Mouse (Mus musculus): Measurements from ENCODE around the gene Ccdc137. TPM values are rescaled to one million over a fixed set of nuclear protein-coding genes. Genes with fewer than 3 reads are reported as not detected.
A peak's percentile ranks its signal among the peaks of the same experiment; 100 is the strongest.

Ccdc137 gene
- polyA plus RNA-seq, 1 experiment from 2014 or later = 18.2 TPM

DNA sequence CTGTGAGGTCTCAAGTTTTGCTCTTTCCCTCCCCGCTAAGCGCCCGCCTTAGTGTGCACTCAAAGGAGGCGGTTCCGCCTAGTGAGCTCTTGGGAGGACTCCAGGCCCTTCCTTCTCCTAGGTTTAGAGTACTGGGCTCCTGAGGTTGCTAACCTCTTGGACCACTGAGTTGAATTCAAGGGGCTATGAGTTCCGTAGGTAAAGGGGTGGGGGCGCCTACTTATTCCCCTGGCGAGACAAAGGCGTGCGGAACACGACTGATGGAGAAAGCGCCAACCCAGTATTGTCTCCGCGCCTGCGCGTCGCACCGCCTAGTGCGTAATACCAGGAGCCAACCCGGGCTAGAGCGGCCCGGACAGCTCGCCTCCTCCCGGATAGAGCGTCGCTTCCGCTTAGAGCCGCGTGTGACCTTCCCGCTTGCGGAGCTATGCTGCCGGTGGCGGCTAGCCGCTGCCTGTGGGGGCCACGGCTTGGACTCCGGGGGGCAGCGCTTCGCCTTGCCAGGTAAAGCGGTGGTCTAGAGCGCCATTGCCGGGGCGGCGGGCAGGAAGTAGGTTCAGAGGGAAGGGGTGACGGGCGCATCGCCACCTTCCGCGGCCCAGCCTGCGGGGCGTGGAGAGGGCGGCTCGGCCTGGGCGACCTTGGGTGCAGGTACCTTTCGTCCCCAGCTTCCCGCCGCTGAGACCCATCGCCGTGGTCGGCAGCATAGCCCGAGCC, 26.5 kb downstream of the Ccdc137 start, which contains the start of gene Mrpl12:
Gene Mrpl12 (plus strand): TSS at position 349 of the 717 bp plus-strand sequence.
- Histone ChIP-seq H3K27ac (replicated peaks) (peak within 1 kb of the TSS; percentile 75), H3K9ac (ENCODE audit: low read length) (peak within 1 kb of the TSS; percentile 89), H3K36me3 (ENCODE audit: control insufficient read depth, insufficient read depth, low read length) (peaks cover 25% of the 10 kb centered on the region), H3K4me3 (ENCODE audit: low read depth, low read length) (peak within 1 kb of the TSS; percentile 94), H3K27me3 (ENCODE audit: control insufficient read depth, insufficient read depth, low read length) (no peaks in the 10 kb centered on the region), H3K4me1 (replicated peaks; ENCODE audit: control insufficient read depth, insufficient read depth) (no peaks in the 10 kb centered on the region; the same call in 1 of the 2 replicates), H3K4me2 (replicated peaks; ENCODE audit: low read depth) (peak within 1 kb of the TSS; percentile 79), H3K9me3 (ENCODE audit: control insufficient read depth, low read length) (no peaks in the 10 kb centered on the region)
- peak; percentile 94 for DNase-seq (ENCODE audit: low spot score)
- TF ChIP-seq EP300 (optimal IDR thresholded peaks at IDR 0.05) = no peak
- TF ChIP-seq CTCF (IDR thresholded peaks at IDR 0.05; ENCODE audit: low read depth) = no peak; the same call in 1 of the 2 replicates
- WGBS = under 1% methylated on average over 60 of the region's 60 CpGs
- ATAC-seq (ENCODE audit: low FRiP score, low TSS enrichment) = peak; percentile 88

DNA sequence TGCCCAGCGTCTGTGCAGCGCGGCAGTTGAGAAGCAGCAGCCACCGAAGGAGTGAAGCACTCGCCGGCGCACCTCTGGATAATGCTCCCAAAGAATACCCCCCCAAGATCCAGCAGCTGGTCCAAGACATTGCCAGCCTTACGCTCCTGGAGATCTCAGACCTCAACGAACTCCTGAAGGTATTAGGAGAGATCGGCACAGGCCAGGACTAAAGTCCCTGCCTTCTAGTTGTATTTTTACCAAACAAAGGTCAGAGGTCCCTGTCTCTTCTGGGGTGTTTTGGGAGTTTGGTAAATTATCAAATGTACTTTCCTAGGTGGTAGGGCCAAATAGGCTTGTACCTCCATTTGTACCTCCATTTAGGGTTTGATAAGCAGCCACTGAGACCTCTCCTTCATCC, 27.3 kb downstream of the Ccdc137 start:
- H3K9me3 ChIP-seq (ENCODE audit: control insufficient read depth, low read length) = no peaks in the 10 kb centered on the region
- H3K36me3 ChIP-seq (ENCODE audit: control insufficient read depth, insufficient read depth, low read length) = peaks cover 19% of the 10 kb centered on the region

DNA sequence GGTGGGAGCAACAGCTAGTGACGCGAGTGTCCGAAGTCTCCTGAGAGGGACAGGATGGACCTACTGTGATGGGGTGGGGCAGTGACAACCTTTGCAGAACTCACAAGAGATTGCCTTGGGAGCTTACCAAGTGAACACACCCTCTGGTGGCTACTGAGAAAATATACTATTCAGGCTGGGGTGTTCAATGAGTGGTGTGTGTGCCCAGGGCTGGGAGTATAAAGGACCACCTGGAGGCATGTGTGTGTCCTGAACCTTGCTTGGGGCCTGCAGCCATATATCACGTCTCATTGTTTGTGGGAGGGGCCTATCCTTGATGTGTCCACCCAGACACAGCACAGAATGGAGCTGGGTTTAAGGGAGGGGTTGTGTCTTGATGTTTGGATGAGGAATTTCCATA, 30.6 kb downstream of the Ccdc137 start:
- Histone ChIP-seq H3K27ac (replicated peaks) (0 out of 2 replicates have a peak overlapping the region, but pooled peaks have one; percentile 24), H3K27me3 (ENCODE audit: control insufficient read depth, insufficient read depth, low read length) (no peaks in the 10 kb centered on the region), H3K36me3 (ENCODE audit: control insufficient read depth, insufficient read depth, low read length) (peaks cover 8% of the 10 kb centered on the region), H3K4me1 (replicated peaks; ENCODE audit: control insufficient read depth, insufficient read depth) (peaks cover 14% of the 10 kb centered on the region), H3K4me2 (replicated peaks; ENCODE audit: low read depth) (no peak overlapping the region), H3K9me3 (ENCODE audit: control insufficient read depth, low read length) (no peaks in the 10 kb centered on the region), H3K4me3 (ENCODE audit: low read depth, low read length) (no peak overlapping the region), H3K9ac (ENCODE audit: low read length) (no peak overlapping the region)
- ATAC-seq (ENCODE audit: low FRiP score, low TSS enrichment) = no peak
- TF ChIP-seq CTCF (IDR thresholded peaks at IDR 0.05; ENCODE audit: low read depth) = peak; percentile 22; the same call in 1 of the 2 replicates
- TF ChIP-seq EP300 (optimal IDR thresholded peaks at IDR 0.05) = no peak
- no peak for DNase-seq (ENCODE audit: low spot score)
- 74% methylated on average over 4 of the region's 4 CpGs for WGBS

More for the DNA sequence above, 27.3 kb downstream of the Ccdc137 start:
- ATAC-seq (ENCODE audit: low FRiP score, low TSS enrichment) = no peak
- Histone ChIP-seq H3K9ac (ENCODE audit: low read length) (peak overlapping the region; percentile 89), H3K27ac (replicated peaks) (0 out of 2 replicates have a peak overlapping the region, but pooled peaks have one; percentile 75), H3K4me2 (replicated peaks; ENCODE audit: low read depth) (peak overlapping the region; percentile 79), H3K4me3 (ENCODE audit: low read depth, low read length) (peak overlapping the region; percentile 94), H3K27me3 (ENCODE audit: control insufficient read depth, insufficient read depth, low read length) (no peaks in the 10 kb centered on the region), H3K4me1 (replicated peaks; ENCODE audit: control insufficient read depth, insufficient read depth) (no peaks in the 10 kb centered on the region; the same call in 1 of the 2 replicates)
- no peak for DNase-seq (ENCODE audit: low spot score)
- TF ChIP-seq EP300 (optimal IDR thresholded peaks at IDR 0.05) (no peak), CTCF (IDR thresholded peaks at IDR 0.05; ENCODE audit: low read depth) (no peak)
- 6% methylated on average over 10 of the region's 10 CpGs for WGBS

DNA sequence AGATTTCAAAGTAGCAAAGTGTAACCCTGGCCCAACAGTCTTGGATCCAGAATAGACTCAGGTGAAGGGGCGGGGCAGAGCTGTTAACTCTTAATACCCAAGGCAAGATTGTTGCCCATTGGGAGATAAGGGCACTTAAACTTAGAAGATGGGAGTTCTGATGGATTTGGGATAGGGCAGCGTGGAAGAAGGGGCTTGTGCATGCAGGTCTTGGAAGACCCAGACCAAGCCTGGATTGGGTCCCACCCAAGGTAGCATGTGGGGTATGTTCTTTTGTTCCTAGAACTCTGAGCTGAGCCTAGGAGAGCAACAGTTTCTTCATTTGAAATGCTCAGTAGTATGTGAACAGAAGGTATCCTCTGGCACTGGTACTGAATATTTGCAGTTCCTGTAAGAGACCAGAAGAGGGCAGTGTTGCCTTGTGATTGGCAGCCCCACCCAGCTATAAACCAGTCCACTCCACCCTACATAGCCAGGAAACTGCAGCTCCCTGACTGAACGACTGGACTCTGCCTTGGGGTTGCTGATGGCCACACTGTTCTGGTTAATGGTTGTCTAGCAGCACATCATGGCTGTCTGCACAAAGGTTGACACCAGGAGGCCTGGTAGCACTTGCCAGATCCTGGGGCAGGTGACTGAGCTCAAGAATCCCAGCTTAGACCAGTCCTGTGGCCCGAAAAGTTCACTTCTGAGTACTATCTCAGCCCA, 31.3 kb downstream of the Ccdc137 start:
- Histone ChIP-seq H3K27ac (replicated peaks) (peak overlapping the region; percentile 92), H3K9ac (ENCODE audit: low read length) (no peak overlapping the region), H3K4me1 (replicated peaks; ENCODE audit: control insufficient read depth, insufficient read depth) (peaks cover 14% of the 10 kb centered on the region), H3K9me3 (ENCODE audit: control insufficient read depth, low read length) (no peaks in the 10 kb centered on the region), H3K36me3 (ENCODE audit: control insufficient read depth, insufficient read depth, low read length) (peaks cover 8% of the 10 kb centered on the region), H3K4me3 (ENCODE audit: low read depth, low read length) (no peak overlapping the region), H3K4me2 (replicated peaks; ENCODE audit: low read depth) (no peak overlapping the region), H3K27me3 (ENCODE audit: control insufficient read depth, insufficient read depth, low read length) (no peaks in the 10 kb centered on the region)
- peak; percentile 83 for ATAC-seq (ENCODE audit: low FRiP score, low TSS enrichment)
- DNase-seq (ENCODE audit: low spot score) = peak; percentile 77
- TF ChIP-seq CTCF (IDR thresholded peaks at IDR 0.05; ENCODE audit: low read depth) (peak; percentile 97), EP300 (optimal IDR thresholded peaks at IDR 0.05) (no peak)
- WGBS = 55% methylated on average over 4 of the region's 4 CpGs

DNA sequence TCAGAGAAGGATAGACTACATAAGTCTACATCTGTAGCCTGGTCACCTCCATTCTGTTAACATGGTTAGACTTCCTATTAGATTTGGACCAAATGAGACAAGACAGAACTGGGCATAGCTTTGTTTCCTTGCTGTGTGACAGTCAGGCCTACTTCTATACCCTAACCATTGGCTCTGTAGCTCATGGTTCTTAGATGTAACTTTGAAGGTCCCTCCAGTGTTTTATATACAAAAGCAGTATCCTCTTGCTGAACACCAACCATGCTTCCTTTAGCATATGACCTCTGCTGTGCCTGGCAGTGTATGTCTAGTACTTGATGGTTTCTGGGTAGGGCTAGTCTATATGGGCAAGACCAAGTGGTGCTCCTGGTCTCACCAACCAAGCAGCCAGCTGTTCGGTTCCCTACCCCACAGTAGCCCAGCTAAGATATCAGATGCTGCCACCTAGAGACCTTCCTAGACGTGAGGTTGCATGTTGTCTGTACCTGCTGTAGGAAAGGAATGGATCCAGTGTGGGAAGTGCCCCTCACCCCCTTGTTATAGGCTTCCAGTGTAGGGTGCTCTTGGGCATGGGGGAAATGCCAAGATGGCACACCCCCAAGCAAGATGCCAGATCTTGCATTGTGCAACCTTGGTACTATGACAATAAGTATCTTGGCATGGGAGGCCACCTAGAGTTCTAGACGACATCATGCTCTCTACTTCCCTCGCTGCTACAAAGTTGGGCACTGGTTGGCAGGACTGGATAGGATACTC, 32.6 kb downstream of the Ccdc137 start:
- no peak for DNase-seq (ENCODE audit: low spot score)
- no peak overlapping the region for H3K4me3 ChIP-seq (ENCODE audit: low read depth, low read length)
- H3K27me3 ChIP-seq (ENCODE audit: control insufficient read depth, insufficient read depth, low read length) = no peaks in the 10 kb centered on the region
- ATAC-seq (ENCODE audit: low FRiP score, low TSS enrichment) = no peak
- H3K9ac ChIP-seq (ENCODE audit: low read length) = peak overlapping the region; percentile 82; the same call in 1 of the 2 replicates
- H3K4me2 ChIP-seq (replicated peaks; ENCODE audit: low read depth) = peak overlapping the region; percentile 91
- H3K36me3 ChIP-seq (ENCODE audit: control insufficient read depth, insufficient read depth, low read length) = peaks cover 9% of the 10 kb centered on the region
- H3K4me1 ChIP-seq (replicated peaks; ENCODE audit: control insufficient read depth, insufficient read depth) = peaks cover 14% of the 10 kb centered on the region
- H3K9me3 ChIP-seq (ENCODE audit: control insufficient read depth, low read length) = no peaks in the 10 kb centered on the region
- WGBS = 28% methylated on average over 4 of the region's 4 CpGs
- TF ChIP-seq CTCF (IDR thresholded peaks at IDR 0.05; ENCODE audit: low read depth) (0 out of 2 replicates have a peak, but pooled peaks have one; percentile 22), EP300 (optimal IDR thresholded peaks at IDR 0.05) (no peak)
- peak overlapping the region; percentile 92 for H3K27ac ChIP-seq (replicated peaks)
